Mouse (Mus musculus): ENCODE measurements around the gene Hephl1. TPM values are rescaled to one million over a fixed set of nuclear protein-coding genes. Genes with fewer than 3 reads are reported as not detected.

Hephl1 gene
- polyA plus RNA-seq, 1 experiment from 2014 or later: not detected

- H3K9me3 ChIP-seq (ENCODE audit: control insufficient read depth, low read length): no peaks in the 10 kb centered on the region
- no peak overlapping the region for H3K9ac ChIP-seq (ENCODE audit: low read depth, low read length)
- no peak overlapping the region for H3K4me3 ChIP-seq (ENCODE audit: low read length)
- ATAC-seq: peak; percentile 38
- H3K27ac ChIP-seq (ENCODE audit: low read depth, low read length): no peak overlapping the region
- H3K27me3 ChIP-seq (replicated peaks; ENCODE audit: control insufficient read depth, insufficient read depth, low read length): no peaks in the 10 kb centered on the region
- no peak overlapping the region for H3K4me2 ChIP-seq (ENCODE audit: low read length)
- H3K4me1 ChIP-seq (ENCODE audit: control insufficient read depth, insufficient read depth, low read depth, low read length): peaks cover 4% of the 10 kb centered on the region; the same call in 1 of the 2 replicates
- H3K36me3 ChIP-seq (ENCODE audit: control insufficient read depth, insufficient read depth, low read length): 0 out of 2 replicates have a peak, but pooled peaks cover 3% of the 10 kb centered on the region
- 56% methylated on average over 8 of the region's 8 CpGs for WGBS
Observed at GRCm38 (mm10) chr9:15030771-15031170, 81.1 kb downstream of the Hephl1 start.

GRCm38 (mm10) chr9:15029025-15029727 is 82.7 kb downstream of the Hephl1 start:
- H3K4me2 ChIP-seq (ENCODE audit: low read length): no peak overlapping the region
- ATAC-seq: no peak
- 0 out of 2 replicates have a peak, but pooled peaks cover 3% of the 10 kb centered on the region for H3K36me3 ChIP-seq (ENCODE audit: control insufficient read depth, insufficient read depth, low read length)
- no peaks in the 10 kb centered on the region for H3K27me3 ChIP-seq (replicated peaks; ENCODE audit: control insufficient read depth, insufficient read depth, low read length)
- H3K27ac ChIP-seq (ENCODE audit: low read depth, low read length): no peak overlapping the region
- no peak overlapping the region for H3K4me3 ChIP-seq (ENCODE audit: low read length)
- no peaks in the 10 kb centered on the region for H3K9me3 ChIP-seq (ENCODE audit: control insufficient read depth, low read length)
- no peak overlapping the region for H3K9ac ChIP-seq (ENCODE audit: low read depth, low read length)
- WGBS: 54% methylated on average over 5 of the region's 5 CpGs
- H3K4me1 ChIP-seq (ENCODE audit: control insufficient read depth, insufficient read depth, low read depth, low read length): peaks cover 4% of the 10 kb centered on the region; the same call in 1 of the 2 replicates

GRCm38 (mm10) chr9:15027725-15028124 is 84.2 kb downstream of the Hephl1 start:
- Histone ChIP-seq H3K9ac (ENCODE audit: low read depth, low read length) (no peak overlapping the region), H3K4me2 (ENCODE audit: low read length) (no peak overlapping the region), H3K36me3 (ENCODE audit: control insufficient read depth, insufficient read depth, low read length) (0 out of 2 replicates have a peak, but pooled peaks cover 3% of the 10 kb centered on the region), H3K9me3 (ENCODE audit: control insufficient read depth, low read length) (no peaks in the 10 kb centered on the region), H3K4me3 (ENCODE audit: low read length) (no peak overlapping the region), H3K4me1 (ENCODE audit: control insufficient read depth, insufficient read depth, low read depth, low read length) (peaks cover 2% of the 10 kb centered on the region; the same call in 1 of the 2 replicates), H3K27me3 (replicated peaks; ENCODE audit: control insufficient read depth, insufficient read depth, low read length) (no peaks in the 10 kb centered on the region), H3K27ac (ENCODE audit: low read depth, low read length) (no peak overlapping the region)
- ATAC-seq: no peak
- 73% methylated on average over 3 of the region's 3 CpGs for WGBS

- Histone ChIP-seq H3K9ac (ENCODE audit: low read depth, low read length) (no peak overlapping the region), H3K27me3 (replicated peaks; ENCODE audit: control insufficient read depth, insufficient read depth, low read length) (no peaks in the 10 kb centered on the region), H3K27ac (ENCODE audit: low read depth, low read length) (no peak overlapping the region), H3K4me3 (ENCODE audit: low read length) (no peak overlapping the region), H3K4me2 (ENCODE audit: low read length) (no peak overlapping the region), H3K9me3 (ENCODE audit: control insufficient read depth, low read length) (no peaks in the 10 kb centered on the region), H3K4me1 (ENCODE audit: control insufficient read depth, insufficient read depth, low read depth, low read length) (no peaks in the 10 kb centered on the region), H3K36me3 (ENCODE audit: control insufficient read depth, insufficient read depth, low read length) (0 out of 2 replicates have a peak, but pooled peaks cover 2% of the 10 kb centered on the region)
- WGBS: 94% methylated on average over 1 of the region's 1 CpGs
- ATAC-seq: no peak
Observed at GRCm38 (mm10) chr9:15023049-15023448, 88.9 kb downstream of the Hephl1 start.

- ATAC-seq: no peak
- WGBS: 71% methylated on average over 9 of the region's 9 CpGs
Observed at GRCm38 (mm10) chr9:15021156-15021555, 90.8 kb downstream of the Hephl1 start.

GRCm38 (mm10) chr9:15020561-15021080 is 91.3 kb downstream of the Hephl1 start:
- Histone ChIP-seq H3K27ac (ENCODE audit: low read depth, low read length) (no peak overlapping the region), H3K4me3 (ENCODE audit: low read length) (no peak overlapping the region), H3K9ac (ENCODE audit: low read depth, low read length) (no peak overlapping the region), H3K27me3 (replicated peaks; ENCODE audit: control insufficient read depth, insufficient read depth, low read length) (no peaks in the 10 kb centered on the region), H3K4me2 (ENCODE audit: low read length) (no peak overlapping the region), H3K9me3 (ENCODE audit: control insufficient read depth, low read length) (no peaks in the 10 kb centered on the region), H3K4me1 (ENCODE audit: control insufficient read depth, insufficient read depth, low read depth, low read length) (no peaks in the 10 kb centered on the region), H3K36me3 (ENCODE audit: control insufficient read depth, insufficient read depth, low read length) (0 out of 2 replicates have a peak, but pooled peaks cover 2% of the 10 kb centered on the region)
- WGBS: 93% methylated on average over 5 of the region's 5 CpGs
- no peak for ATAC-seq

More at GRCm38 (mm10) chr9:15021156-15021555, 90.8 kb downstream of the Hephl1 start:
- Histone ChIP-seq H3K27me3 (replicated peaks; ENCODE audit: control insufficient read depth, insufficient read depth, low read length) (no peaks in the 10 kb centered on the region), H3K4me2 (ENCODE audit: low read length) (no peak overlapping the region), H3K4me3 (ENCODE audit: low read length) (no peak overlapping the region), H3K9ac (ENCODE audit: low read depth, low read length) (no peak overlapping the region), H3K36me3 (ENCODE audit: control insufficient read depth, insufficient read depth, low read length) (0 out of 2 replicates have a peak, but pooled peaks cover 2% of the 10 kb centered on the region), H3K27ac (ENCODE audit: low read depth, low read length) (no peak overlapping the region), H3K4me1 (ENCODE audit: control insufficient read depth, insufficient read depth, low read depth, low read length) (no peaks in the 10 kb centered on the region), H3K9me3 (ENCODE audit: control insufficient read depth, low read length) (no peaks in the 10 kb centered on the region)

GRCm38 (mm10) chr9:15018756-15019131 is 93.2 kb downstream of the Hephl1 start:
- 81% methylated on average over 5 of the region's 5 CpGs for WGBS
- Histone ChIP-seq H3K4me1 (ENCODE audit: control insufficient read depth, insufficient read depth, low read depth, low read length) (no peaks in the 10 kb centered on the region), H3K4me3 (ENCODE audit: low read length) (no peak overlapping the region), H3K36me3 (ENCODE audit: control insufficient read depth, insufficient read depth, low read length) (0 out of 2 replicates have a peak, but pooled peaks cover 2% of the 10 kb centered on the region), H3K9me3 (ENCODE audit: control insufficient read depth, low read length) (no peaks in the 10 kb centered on the region), H3K4me2 (ENCODE audit: low read length) (no peak overlapping the region), H3K9ac (ENCODE audit: low read depth, low read length) (no peak overlapping the region), H3K27ac (ENCODE audit: low read depth, low read length) (no peak overlapping the region), H3K27me3 (replicated peaks; ENCODE audit: control insufficient read depth, insufficient read depth, low read length) (no peaks in the 10 kb centered on the region)
- ATAC-seq: no peak

GRCm38 (mm10) chr9:15017791-15018755 is 93.8 kb downstream of the Hephl1 start:
- Histone ChIP-seq H3K4me1 (ENCODE audit: control insufficient read depth, insufficient read depth, low read depth, low read length) (no peaks in the 10 kb centered on the region), H3K36me3 (ENCODE audit: control insufficient read depth, insufficient read depth, low read length) (0 out of 2 replicates have a peak, but pooled peaks cover 2% of the 10 kb centered on the region), H3K9me3 (ENCODE audit: control insufficient read depth, low read length) (no peaks in the 10 kb centered on the region), H3K27ac (ENCODE audit: low read depth, low read length) (no peak overlapping the region), H3K4me2 (ENCODE audit: low read length) (no peak overlapping the region), H3K27me3 (replicated peaks; ENCODE audit: control insufficient read depth, insufficient read depth, low read length) (no peaks in the 10 kb centered on the region), H3K9ac (ENCODE audit: low read depth, low read length) (no peak overlapping the region), H3K4me3 (ENCODE audit: low read length) (no peak overlapping the region)
- 89% methylated on average over 18 of the region's 18 CpGs for WGBS
- ATAC-seq: no peak

Measured in hindbrain, embryonic 16.5 days (tissue).